Mouse (Mus musculus) kidney, postnatal 25 days (tissue): ENCODE measurements at regions not wholly inside any gene's neighbourhood (a gene's known extent, or its start where the extent isn't known, plus 50 kb on each side); places are given as distances from the start of the nearest gene placed in this dataset.

ENCODE experiments used
- DNase-seq, 2 experiments: peaks; one replicate each; pipeline ENCODE4 v3.0.0; 2021; ENCODE audit warnings: mixed read lengths in 2 of 2

DNA sequence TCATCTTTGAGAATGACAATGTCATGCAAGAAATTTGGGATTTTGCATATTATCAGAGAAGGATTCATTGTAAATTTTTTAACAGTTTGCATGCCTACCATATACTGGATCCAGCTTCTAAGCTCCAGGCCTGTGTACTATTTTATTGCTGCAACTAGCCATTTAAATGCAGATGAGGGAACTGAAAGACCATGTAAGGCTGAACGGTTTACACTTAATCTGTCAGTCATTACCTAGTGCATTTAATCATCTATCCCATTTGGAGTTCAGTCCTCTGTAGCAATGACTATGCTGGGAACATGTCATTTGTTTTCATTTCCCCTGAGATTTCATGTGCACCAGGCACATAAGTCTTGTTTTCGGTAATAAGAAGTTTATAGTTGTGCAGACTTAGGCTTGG lies 631.8 kb upstream of the Gm21961 start:
- DNase-seq = no peak

DNA sequence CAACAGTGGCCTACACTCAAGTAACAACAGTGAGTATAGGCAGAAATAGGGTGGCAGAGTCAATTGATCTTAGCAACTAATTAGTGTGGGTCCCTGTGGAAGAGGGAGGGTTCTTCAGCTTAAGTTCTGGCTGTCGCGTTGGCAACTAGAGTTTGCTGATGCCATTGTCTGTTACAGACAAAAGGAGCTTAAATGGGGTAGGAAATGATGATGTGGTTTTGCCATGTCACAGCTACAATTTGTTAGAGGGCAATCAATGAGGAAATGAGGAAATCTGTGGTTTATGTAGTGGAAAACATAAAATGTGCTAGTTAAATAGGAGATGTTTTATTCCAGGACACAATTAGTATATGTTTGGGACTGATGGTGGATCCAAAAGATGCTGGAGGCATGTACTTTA lies 624.8 kb upstream of the Gm21961 start:
- DNase-seq = no peak

DNA sequence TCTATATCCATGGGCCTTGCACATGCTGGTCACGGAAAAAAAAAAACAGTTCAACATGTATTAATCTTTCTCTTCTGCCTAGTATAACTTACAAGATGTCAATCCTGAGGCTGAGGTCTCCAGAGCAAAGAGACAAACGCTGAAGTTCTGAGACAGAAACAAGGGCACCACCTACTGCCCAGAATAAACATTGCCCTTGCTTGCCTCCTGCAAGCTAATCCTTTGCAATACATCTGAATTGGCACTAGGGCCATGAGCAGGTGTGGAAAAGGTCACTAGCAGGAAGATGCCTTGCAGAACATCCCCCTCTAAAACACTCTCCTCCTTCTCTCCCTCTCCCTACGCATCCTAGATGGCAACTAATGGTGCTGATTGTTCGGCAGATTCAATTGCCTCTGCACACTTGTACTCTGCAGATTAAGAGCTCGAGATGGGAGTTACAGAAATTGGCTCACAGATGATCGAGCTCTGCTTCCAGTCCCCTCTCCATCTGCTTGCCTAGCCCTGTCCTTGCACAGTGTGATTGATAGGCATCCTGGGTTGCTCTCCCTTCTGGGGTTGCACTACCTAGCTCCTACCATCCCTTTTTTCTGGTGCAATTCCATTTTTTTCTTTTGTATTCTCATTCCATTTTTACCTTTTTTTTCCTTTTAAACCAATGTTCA lies 622.9 kb upstream of the Gm21961 start:
- peak; percentile 54 to 64 for DNase-seq

DNA sequence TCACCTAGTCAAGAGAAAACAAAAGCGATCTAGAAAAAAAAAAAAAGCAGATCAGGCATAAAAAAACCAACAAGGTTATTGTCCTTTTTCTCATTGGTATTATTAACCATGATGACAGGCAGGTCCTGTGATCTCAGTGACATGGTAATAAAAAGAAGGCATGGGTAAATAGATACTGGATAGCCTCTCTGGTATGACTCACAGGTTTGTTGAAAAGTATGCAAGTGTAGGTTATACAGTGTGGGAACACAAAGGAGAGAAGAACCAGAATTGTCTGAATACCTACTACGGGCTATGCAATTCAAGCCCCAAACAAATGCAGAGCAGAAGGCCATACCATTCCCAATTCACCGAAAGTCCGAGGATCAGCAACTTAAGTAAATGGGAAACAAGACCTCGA lies 617.7 kb upstream of the Gm21961 start:
- DNase-seq = no peak

DNA sequence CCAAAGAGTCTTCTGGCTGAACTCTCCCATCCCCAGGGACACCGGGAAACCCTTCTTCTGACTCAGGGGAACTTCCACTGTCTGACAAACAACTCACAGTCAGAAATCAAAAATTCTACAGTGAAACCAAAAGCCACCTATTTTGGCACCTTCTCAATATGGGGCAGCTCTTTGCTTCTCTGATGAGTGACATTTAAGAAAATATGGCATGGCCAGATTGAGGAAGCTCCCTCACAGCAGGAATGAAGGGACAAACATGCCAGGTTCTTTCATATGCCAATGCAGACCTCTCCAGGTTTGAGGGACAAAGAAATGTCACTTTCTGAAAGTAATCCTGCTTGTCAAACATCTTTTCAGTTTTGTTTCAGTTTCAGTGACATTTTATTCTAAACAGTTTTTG lies 615.8 kb upstream of the Gm21961 start:
- DNase-seq = no peak

DNA sequence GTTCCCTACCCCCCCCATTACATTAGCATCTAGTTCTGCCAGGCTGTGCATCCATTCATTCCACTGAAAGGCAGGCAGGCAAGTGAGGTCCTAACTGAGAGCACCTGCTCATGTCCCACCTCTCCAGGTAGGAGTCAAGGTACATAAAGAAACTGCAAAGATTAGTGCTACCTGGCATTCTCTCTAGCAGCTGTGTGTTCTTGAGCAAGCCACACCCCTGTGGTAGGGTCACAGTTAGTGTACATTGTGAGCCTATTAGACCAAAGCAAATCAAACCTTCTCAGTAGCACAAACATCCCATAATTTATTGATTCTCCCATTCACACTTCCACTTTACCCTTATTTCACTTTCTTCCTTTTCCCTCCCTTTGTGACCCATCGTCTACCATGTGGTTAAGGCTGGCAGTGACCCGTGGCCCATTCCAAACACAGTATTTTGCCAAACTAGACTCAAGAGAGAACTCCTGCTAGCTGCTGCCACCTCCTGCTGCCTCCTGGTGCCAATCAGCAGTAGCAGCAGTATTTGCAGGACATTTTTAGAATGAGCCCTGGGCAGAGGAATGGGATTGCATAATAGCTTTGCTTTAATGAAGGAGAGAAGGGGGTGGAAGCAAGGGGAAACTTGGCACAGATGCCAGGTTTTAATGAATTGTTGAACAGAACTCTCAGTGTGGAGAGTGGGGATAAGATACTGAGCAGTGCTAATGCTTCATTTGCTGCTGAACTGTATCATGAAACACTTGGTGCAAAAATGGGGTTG lies 578.2 kb upstream of the Gm21961 start:
- DNase-seq = peak; percentile 7 to 54

DNA sequence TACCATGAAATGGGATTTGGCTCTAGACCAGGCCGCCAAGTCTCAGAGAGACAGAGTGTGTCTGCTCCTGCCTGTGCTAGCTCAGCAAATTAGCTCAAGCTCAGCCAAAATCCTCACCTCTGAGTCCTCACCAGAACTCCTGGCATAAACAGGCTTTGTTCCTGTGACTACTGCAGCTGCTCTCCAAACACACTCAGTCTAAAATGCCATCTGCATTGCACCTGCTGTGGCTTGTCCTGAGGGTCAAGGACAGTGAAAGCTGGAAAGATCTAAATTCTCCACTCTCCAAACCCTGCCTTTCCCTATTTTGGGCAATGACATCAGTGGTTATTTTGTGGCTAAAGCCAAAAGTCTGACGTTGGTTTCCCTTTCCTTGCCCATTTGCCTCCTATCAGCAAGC lies 570.9 kb upstream of the Gm21961 start:
- DNase-seq = peak in 1 of 2 experiments; percentile 15

DNA sequence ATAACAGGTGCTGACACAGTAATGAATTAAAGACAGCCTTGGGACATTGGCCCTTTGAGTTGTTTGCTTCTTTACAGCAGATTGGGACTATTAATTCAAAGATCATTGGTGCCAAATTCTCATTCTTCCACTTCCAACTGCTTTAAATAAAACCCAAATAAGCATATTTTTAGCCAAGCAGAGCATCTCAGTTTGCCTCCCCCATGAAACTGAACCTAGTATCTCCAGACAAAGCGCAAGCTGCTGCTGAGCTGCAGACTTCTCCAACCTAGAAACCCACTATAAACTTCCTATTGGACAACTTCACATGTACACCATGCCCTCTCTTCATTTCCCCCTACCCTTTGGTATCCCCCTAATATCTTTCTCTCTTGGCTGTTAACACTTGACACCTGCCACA lies 564.6 kb upstream of the Gm21961 start:
- no peak for DNase-seq

DNA sequence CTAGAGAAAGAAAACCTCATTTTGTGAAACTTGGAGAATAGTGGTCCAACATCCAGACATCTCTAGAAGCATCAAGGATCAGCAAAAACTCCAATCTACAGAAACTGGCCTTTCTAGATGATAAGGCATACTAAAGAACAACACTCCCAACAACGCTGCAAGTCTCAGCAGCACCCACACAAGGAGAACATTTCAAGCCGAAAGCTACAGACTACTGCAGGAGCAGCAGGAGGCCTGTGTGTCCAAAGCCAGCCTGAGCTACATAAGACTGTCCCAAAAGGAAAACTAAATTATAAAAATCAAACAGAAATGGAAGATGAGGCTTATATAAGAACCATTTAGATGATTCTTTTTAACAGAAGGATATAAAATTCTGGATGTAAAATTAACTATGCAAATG lies 553.2 kb upstream of the Gm21961 start:
- no peak for DNase-seq

DNA sequence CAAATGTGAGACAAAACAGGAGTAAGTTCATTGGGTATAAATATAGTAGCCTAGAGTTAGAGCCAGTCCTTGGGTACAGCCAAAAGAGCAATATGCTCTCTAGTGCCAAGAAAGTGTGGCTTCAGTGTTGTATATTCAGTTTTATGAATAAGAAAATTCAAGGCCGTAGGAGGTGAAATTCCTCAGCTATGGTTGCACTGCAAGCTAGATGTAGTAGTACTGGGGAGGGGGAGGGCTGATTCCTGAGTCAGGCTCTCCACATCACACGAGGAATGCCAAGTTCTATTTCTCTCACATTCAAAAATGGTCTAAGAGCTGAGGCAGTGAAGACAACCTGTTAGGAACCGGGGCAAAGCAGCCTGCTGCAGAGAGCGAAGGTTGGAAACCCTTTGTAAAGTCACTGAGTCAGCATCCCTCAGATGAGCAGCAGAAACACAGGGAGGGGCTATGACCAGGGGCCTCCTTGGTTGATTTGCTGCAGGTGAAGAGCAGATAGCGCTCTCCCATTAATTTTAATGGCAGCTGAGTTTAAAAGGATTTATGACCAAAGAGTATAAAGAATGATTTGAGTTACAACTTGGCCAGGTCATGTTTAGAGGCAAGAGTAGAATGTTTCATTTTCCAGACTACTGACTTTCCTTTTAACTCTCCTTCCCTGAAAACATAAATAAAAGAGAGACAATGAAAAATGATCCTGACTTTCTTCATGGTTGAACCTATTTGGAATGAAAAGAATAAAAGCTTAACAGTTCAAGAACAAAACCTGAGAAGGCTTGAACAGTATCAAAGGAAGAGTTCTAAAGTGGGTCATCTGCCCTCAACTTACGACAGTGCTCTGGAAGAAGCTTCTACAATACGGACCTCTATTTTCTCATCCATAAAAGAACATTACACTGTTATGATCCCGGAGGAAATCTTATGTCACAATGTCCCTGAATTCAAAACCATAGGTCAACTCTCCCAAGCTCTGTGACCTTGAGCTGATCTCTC lies 543.4 kb upstream of the Gm21961 start:
- DNase-seq = no peak

DNA sequence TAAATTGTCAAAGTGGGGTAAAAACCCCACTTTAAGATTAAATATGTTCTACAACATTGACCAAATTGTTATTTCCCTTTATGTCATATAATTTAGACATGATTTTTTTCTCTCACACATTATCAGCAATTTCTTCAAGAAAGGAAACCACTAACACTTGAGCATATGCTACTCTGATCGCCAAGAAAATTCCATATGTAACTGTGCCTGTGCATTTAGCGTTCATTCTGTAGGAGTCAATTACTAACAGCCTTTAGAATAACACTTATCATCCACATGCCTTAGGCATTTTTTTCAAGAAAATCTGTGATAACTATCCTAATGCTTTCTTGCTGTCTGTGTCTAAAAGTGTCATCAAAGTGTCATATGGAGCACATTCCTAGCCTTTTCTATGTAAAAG lies 534.3 kb upstream of the Gm21961 start:
- DNase-seq = no peak

DNA sequence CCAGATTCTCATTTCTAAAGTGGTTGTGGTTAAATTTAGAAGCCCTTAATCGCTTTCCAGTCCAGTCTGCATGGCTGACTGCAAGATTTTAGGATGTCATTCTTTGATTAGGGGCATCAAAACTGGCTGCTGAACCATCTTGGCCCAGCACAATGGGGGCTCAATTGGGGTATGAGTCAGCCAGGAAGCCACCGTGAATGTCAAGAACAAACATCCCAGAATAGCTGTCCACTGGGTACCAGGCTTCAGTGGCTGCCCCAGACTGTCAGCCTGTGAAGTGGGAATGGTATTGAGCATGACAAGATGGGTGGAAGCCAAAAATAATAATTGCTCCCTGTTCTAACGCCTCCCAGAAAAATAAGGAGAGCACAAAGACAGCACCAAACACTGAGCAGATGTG lies 520.9 kb upstream of the Gm21961 start:
- no peak for DNase-seq

DNA sequence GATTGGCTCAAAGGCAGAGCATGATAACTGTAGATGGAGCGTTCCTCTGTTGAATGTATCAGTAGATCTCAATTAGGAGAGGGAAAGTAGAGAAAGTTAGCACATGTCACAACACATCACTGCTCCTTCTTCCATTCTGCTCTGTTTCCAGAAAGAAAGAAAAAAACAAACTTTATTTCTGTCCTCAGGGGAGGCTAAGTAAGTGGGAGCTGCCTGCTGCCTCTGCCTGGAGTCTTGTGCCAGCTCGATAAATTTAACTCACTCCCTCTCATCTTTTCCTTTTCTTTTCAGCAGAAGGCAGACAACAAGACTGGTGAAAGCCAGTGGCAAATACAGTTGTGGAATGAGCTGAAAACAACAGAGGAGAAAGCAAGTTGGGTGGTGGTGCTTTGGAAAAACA lies 517.5 kb upstream of the Gm21961 start:
- DNase-seq = no peak

DNA sequence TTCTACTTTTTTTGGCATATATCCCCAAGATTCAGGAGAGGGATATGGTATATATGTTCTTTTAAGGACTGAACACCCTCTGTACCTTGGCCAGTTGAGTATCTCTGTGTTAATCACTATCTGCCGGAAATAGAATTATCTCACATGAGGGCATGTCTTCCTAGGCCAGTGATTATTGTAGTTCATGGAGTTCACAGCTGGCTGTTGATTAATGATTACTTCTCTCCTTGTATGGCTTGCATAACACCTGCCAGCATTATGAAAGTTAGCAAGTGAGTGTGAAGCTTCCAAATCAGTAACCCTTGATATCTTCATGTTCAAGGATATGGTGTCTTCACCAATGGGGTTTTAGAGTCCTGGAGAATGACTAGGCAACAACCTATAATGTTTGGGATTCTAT lies 488.0 kb upstream of the Gm21961 start:
- no peak for DNase-seq

DNA sequence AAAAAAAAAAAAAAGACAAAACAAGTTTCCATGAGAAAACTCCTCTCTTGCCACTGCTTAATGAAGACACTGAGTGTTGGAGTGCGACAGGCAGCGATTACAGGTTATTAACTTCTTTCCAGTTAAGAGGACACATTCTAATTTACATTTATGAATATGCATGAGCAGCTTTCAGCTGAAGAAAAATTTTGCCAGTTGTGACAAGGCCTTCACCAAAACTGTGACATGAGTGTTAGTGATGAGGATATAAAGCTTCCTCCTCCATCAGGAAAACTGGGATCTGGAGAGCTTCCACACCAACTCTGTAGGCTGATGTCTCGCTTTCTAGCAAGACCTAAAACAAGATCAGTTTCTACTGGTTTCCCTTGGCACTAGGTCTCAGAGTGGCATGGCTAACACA lies 464.2 kb upstream of the Gm21961 start:
- no peak for DNase-seq

DNA sequence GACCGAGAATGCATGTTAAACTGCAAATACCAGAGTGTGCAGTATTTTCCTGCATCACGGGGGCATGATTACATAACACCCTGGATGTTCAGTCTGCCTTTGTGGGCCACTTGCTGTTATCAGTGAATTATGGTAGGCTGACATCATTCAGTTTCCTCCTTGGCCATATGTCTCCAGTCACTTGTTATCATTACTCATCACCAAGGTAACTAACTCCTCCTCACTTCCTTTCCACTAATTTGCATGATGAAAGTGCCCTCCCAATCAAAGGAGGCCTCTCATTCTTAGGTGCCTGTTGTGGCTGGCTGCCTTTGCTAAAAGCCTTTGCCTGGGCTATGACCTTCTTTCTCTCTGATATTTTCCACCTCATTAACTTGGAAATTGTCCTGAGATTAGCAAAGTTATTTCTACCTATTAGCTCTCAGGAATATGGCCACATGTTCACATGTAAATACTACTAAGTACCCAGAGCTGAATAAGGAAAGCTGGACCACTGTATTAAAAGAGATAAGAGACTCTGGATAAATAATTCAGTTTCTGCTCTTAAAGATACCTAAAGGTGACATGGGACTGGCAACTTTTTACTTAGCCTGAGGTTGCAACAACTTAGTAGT lies 440.6 kb upstream of the Gm21961 start:
- DNase-seq = no peak

DNA sequence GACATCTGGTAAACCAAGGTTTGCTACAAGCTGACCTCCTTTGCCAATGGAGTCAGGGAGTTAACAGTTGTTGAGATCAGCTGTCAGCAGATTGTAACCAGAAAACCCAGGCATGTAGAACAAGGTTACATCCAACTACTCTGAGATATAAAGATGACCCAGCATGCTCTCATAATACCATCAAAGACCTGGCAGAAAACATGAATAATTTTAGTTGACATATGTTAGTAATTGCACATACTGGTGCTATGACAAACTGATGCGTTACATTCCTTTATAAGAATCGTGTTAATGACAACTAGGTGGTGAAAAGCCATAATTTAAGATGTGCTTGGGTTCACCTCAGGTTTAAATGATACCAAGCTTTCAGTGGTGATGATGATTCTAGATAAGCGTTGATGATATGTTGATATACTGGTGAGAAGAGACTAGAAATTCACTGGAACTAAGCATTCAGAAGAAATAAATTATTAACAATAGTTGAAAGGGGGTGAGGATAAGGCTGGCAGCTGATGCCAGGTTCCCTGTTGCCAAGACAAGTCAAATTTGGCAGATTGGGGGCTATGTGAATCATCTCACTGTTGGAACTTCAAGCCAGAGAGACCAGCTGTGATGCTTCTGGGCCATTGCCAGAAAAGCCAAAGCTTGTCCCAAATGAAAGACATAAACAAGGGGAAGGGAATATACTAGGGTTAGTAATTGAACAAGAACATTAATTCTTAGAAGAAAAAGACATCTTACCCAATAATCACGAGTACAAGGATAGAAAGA lies 437.7 kb upstream of the Gm21961 start:
- no peak for DNase-seq

DNA sequence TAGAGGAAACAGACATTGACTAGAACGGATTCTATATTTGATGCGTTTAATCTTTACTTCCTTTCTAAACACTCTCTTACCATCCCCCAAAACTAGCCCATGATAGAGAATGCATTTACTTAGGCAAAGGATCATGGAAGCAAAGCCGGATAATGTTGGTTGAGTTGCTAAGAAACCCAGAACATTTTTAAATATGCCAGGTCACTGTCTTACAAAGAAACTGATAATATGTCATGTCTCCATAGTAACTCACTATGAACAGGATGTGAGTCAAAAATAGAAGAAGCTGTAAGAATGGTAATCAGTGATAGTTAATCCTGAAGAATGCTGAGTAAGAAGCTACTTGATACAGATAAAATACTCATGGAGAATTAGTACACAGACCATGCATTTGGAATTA lies 405.0 kb upstream of the Gm21961 start:
- no peak for DNase-seq
